Mouse (Mus musculus) hindbrain, embryonic 16.5 days (tissue): ENCODE data around the gene Gnai2. TPM values are rescaled to one million over a fixed set of nuclear protein-coding genes. Genes with fewer than 3 reads are reported as not detected.
"Not testable (repeated sequence)": the region's sequence is repeated elsewhere in the genome, so short reads cannot be mapped to it uniquely, and the experiment has no call there.

Experiments
- ATAC-seq: fragments of 200-750 bp; cut with Nextera tagmentation; 2 replicates; pipeline ENCODE4 v1.8.0; 2017; ENCODE audit warnings: moderate TSS enrichment, moderate library complexity
- H3K27ac ChIP-seq: fragments of 300-500 bp; sonication (generic); 2 replicates; pipeline ENCODE4 v1.5.1; 2014; ENCODE audit warnings: low read depth, mild to moderate bottlenecking, control low read depth, low read length, moderate library complexity
- H3K27me3 ChIP-seq: fragments of 300-500 bp; sonication (generic); replicated peaks from 2 replicates; pipeline ENCODE4 v1.6.1; 2014; ENCODE audit warnings: low read length; ENCODE audit not compliant: control insufficient read depth, insufficient read depth
- H3K36me3 ChIP-seq: fragments of 300-500 bp; sonication (generic); 2 replicates; pipeline ENCODE4 v1.6.1; 2014; ENCODE audit warnings: mild to moderate bottlenecking, low read length, moderate library complexity, mixed read lengths; ENCODE audit not compliant: control insufficient read depth, insufficient read depth
- H3K4me1 ChIP-seq: fragments of 300-500 bp; sonication (generic); 2 replicates; pipeline ENCODE4 v1.6.1; 2014; ENCODE audit warnings: low read depth, low read length; ENCODE audit not compliant: control insufficient read depth, insufficient read depth
- H3K4me2 ChIP-seq: fragments of 300-500 bp; sonication (generic); 2 replicates; pipeline ENCODE4 v1.6.1; 2014; ENCODE audit warnings: mild to moderate bottlenecking, low read length, control low read depth, moderate library complexity
- H3K4me3 ChIP-seq: fragments of 300-500 bp; sonication (generic); 2 replicates; pipeline ENCODE4 v1.5.1; 2014; ENCODE audit warnings: mild to moderate bottlenecking, low read length, control low read depth, moderate library complexity
- H3K9ac ChIP-seq: fragments of 300-500 bp; sonication (generic); 2 replicates; pipeline ENCODE4 v1.6.1; 2014; ENCODE audit warnings: low read depth, mild to moderate bottlenecking, control low read depth, low read length, moderate library complexity
- H3K9me3 ChIP-seq: fragments of 300-500 bp; sonication (generic); 2 replicates; pipeline ENCODE4 v1.6.1; 2014; ENCODE audit warnings: mild to moderate bottlenecking, low read length, moderate library complexity; ENCODE audit not compliant: control insufficient read depth
- WGBS: fragments of 180-500 bp; shearing (Covaris S2); extraction: QIAGEN DNeasy Blood & Tissue Kit; methylation state at CpG from one replicate; pipeline ENCODE4 v1.1.7; 2014; 5-methylcytosine and 5-hydroxymethylcytosine counted together
- polyA plus RNA-seq: library from polyadenylated mRNA; unstranded; fragments of >200 nt; fragmentation: Nextera tagmentation; extraction: Ambion mirVana; gene quantifications from 2 replicates; pipeline ENCODE4 v1.2.1, GENCODE M21; 2015

Gnai2 gene
- polyA plus RNA-seq, 1 experiment from 2014 or later = 302 TPM

GRCm38 (mm10) chr9:107581584-107581983 is 53.6 kb downstream of the Gnai2 start:
- Histone ChIP-seq H3K27ac (no peak overlapping the region), H3K9me3 (no peaks in the 10 kb centered on the region), H3K36me3 (no peaks in the 10 kb centered on the region), H3K4me2 (peak overlapping the region; percentile 87), H3K4me1 (peaks cover 28% of the 10 kb centered on the region), H3K9ac (no peak overlapping the region; the same call in 1 of the 2 replicates), H3K4me3 (peak overlapping the region; percentile 71), H3K27me3 (no peaks in the 10 kb centered on the region)
- WGBS = 68% methylated on average over 4 of the region's 4 CpGs
- ATAC-seq = no peak

GRCm38 (mm10) chr9:107580501-107581317 is 54.5 kb downstream of the Gnai2 start, which contains the start of gene Hyal3:
Hyal3 (plus strand) TSS chr9:107580818.
- Histone ChIP-seq H3K9me3 (no peaks in the 10 kb centered on the region), H3K9ac (peak within 1 kb of the TSS; percentile 77), H3K4me3 (peak within 1 kb of the TSS; percentile 71), H3K36me3 (no peaks in the 10 kb centered on the region), H3K27ac (peak within 1 kb of the TSS; percentile 85), H3K27me3 (no peaks in the 10 kb centered on the region), H3K4me2 (peak within 1 kb of the TSS; percentile 87), H3K4me1 (peaks cover 28% of the 10 kb centered on the region)
- peak; percentile 81 for ATAC-seq
- under 1% methylated on average over 32 of the region's 32 CpGs for WGBS

- Histone ChIP-seq H3K27ac (no peak overlapping the region), H3K9ac (0 out of 2 replicates have a peak overlapping the region, but pooled peaks have one; percentile 19), H3K27me3 (no peaks in the 10 kb centered on the region), H3K4me3 (no peak overlapping the region), H3K4me2 (no peak overlapping the region), H3K36me3 (peaks cover 3% of the 10 kb centered on the region; the same call in 1 of the 2 replicates), H3K4me1 (peaks cover 28% of the 10 kb centered on the region), H3K9me3 (no peaks in the 10 kb centered on the region)
- no peak for ATAC-seq
- WGBS = 89% methylated on average over 14 of the region's 14 CpGs
Measured at GRCm38 (mm10) chr9:107579023-107579900, 55.9 kb downstream of the Gnai2 start.

- H3K9ac ChIP-seq = 0 out of 2 replicates have a peak within 1 kb of the TSS, but pooled peaks have one; percentile 19
Measured at GRCm38 (mm10) chr9:107578587-107578986, 56.6 kb downstream of the Gnai2 start, which contains the start of gene Naa80. Naa80 (plus strand) TSS chr9:107578887.

GRCm38 (mm10) chr9:107577871-107578270 is 57.3 kb downstream of the Gnai2 start:
- no peaks in the 10 kb centered on the region for H3K27me3 ChIP-seq
- peaks cover 28% of the 10 kb centered on the region for H3K4me1 ChIP-seq
- no peak for ATAC-seq
- peaks cover 3% of the 10 kb centered on the region; the same call in 1 of the 2 replicates for H3K36me3 ChIP-seq
- no peak overlapping the region for H3K27ac ChIP-seq
- H3K9ac ChIP-seq = 0 out of 2 replicates have a peak overlapping the region, but pooled peaks have one; percentile 7
- H3K4me2 ChIP-seq = no peak overlapping the region; the same call in 1 of the 2 replicates
- H3K9me3 ChIP-seq = no peaks in the 10 kb centered on the region
- 94% methylated on average over 10 of the region's 10 CpGs for WGBS
- H3K4me3 ChIP-seq = no peak overlapping the region

More at GRCm38 (mm10) chr9:107578587-107578986, 56.6 kb downstream of the Gnai2 start, which contains the start of gene Naa80:
- ATAC-seq = no peak
- H3K27me3 ChIP-seq = no peaks in the 10 kb centered on the region
- peaks cover 28% of the 10 kb centered on the region for H3K4me1 ChIP-seq
- H3K4me2 ChIP-seq = no peak within 1 kb of the TSS; the same call in 1 of the 2 replicates
- 74% methylated on average over 3 of the region's 3 CpGs for WGBS
- no peak within 1 kb of the TSS for H3K27ac ChIP-seq
- H3K4me3 ChIP-seq = no peak within 1 kb of the TSS
- no peaks in the 10 kb centered on the region for H3K9me3 ChIP-seq
- peaks cover 3% of the 10 kb centered on the region; the same call in 1 of the 2 replicates for H3K36me3 ChIP-seq

GRCm38 (mm10) chr9:107576357-107577107 is 58.6 kb downstream of the Gnai2 start, which contains the start of gene Hyal1:
Hyal1 (plus strand) TSS chr9:107576927.
- Histone ChIP-seq H3K27me3 (no peaks in the 10 kb centered on the region), H3K4me2 (peak within 1 kb of the TSS; percentile 49), H3K4me1 (peaks cover 27% of the 10 kb centered on the region), H3K27ac (peak within 1 kb of the TSS; percentile 71), H3K4me3 (peak within 1 kb of the TSS; percentile 25), H3K9me3 (no peaks in the 10 kb centered on the region), H3K36me3 (peaks cover 12% of the 10 kb centered on the region), H3K9ac (peak within 1 kb of the TSS; percentile 50; the same call in 1 of the 2 replicates)
- peak; percentile 56 for ATAC-seq
- 27% methylated on average over 16 of the region's 16 CpGs for WGBS

- WGBS = 87% methylated on average over 14 of the region's 14 CpGs
- no peak for ATAC-seq
- Histone ChIP-seq H3K4me1 (peaks cover 29% of the 10 kb centered on the region), H3K9ac (no peak overlapping the region), H3K4me2 (no peak overlapping the region; the same call in 1 of the 2 replicates), H3K27me3 (no peaks in the 10 kb centered on the region), H3K27ac (no peak overlapping the region), H3K36me3 (peaks cover 17% of the 10 kb centered on the region), H3K9me3 (no peaks in the 10 kb centered on the region), H3K4me3 (no peak overlapping the region)
Measured at GRCm38 (mm10) chr9:107575579-107576356, 59.4 kb downstream of the Gnai2 start.

GRCm38 (mm10) chr9:107573774-107574173 is 61.4 kb downstream of the Gnai2 start:
- not testable (repeated sequence) for H3K27ac ChIP-seq, H3K4me2 ChIP-seq, H3K9ac ChIP-seq, H3K4me3 ChIP-seq, H3K27me3 ChIP-seq, H3K9me3 ChIP-seq, ATAC-seq
- WGBS = 79% methylated on average over 6 of the region's 6 CpGs
- peaks cover 17% of the 10 kb centered on the region for H3K36me3 ChIP-seq
- H3K4me1 ChIP-seq = peaks cover 26% of the 10 kb centered on the region
